8 mouse cellular contexts compared by ENCODE assay signal in the genomic region with DNA sequence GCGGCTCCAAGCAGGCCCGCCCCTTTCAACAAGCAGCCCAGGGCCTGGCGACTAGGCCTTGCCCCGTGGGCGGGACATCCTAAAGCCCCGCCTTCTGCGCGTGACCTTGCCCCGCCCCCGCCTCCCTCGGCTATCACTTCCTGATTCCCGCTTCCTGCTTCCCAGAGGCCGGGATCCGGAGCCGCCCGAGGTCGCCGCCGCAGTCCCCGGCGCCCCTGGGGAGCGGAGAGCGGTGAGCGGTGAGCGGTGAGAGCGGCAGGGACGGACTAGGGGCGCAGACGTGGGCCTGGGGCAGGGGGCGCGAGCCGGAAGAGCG. TPM values are rescaled to one million over a fixed set of nuclear protein-coding genes. Genes with fewer than 3 reads are reported as not detected.
DNase-seq lines count a peak whose midpoint lies in the region; ATAC-seq lines count a peak whose summit lies in the region.

Gene Coro1b (plus strand): TSS at position 129 of the 316 bp plus-strand sequence.

- no peaks in the 10 kb centered on the region; the same call in 1 of the 2 replicates for H3K9me3 ChIP-seq in heart, embryonic 14.5 days (ENCODE audit: control insufficient read depth, low read length)
- H3K9me3 ChIP-seq in liver, embryonic 13.5 days (replicated peaks), result 0 out of 2 replicates have a peak, but pooled peaks cover 4% of the 10 kb centered on the region
- no peaks in the 10 kb centered on the region for H3K9me3 ChIP-seq in stomach, embryonic 16.5 days (replicated peaks; ENCODE audit: control insufficient read depth, low read length)

- peak; percentile 93 for ATAC-seq in heart, embryonic 14.5 days (ENCODE audit: insufficient number of reproducible peaks, insufficient read depth, low FRiP score, low read depth)
- peak; percentile 92 for ATAC-seq in liver, embryonic 13.5 days (ENCODE audit: low read depth)
- ATAC-seq in stomach, embryonic 16.5 days (ENCODE audit: insufficient read depth, low FRiP score), result peak; percentile 96

- peak; percentile 93 for DNase-seq in CD4-positive, CD25-positive, alpha-beta regulatory T cell, adult 2 months (ENCODE audit: low read depth, low spot score)
- DNase-seq in fibroblast of lung, adult 2 months (ENCODE audit: low read depth), result peak; percentile 83
- peak; percentile 99 for DNase-seq in kidney, postnatal 14 days
- peak; percentile 92 for DNase-seq in liver, embryonic 13.5 days
- DNase-seq in neural tube, embryonic 10.5 days (ENCODE audit: extremely low spot score, low spot score), result peak; percentile 98

- peak within 1 kb of the TSS; percentile 73 for H3K4me2 ChIP-seq in heart, embryonic 14.5 days (ENCODE audit: low read length)
- H3K4me2 ChIP-seq in liver, embryonic 13.5 days, result peak within 1 kb of the TSS; percentile 84
- H3K4me2 ChIP-seq in stomach, embryonic 16.5 days (ENCODE audit: low read depth, low read length), result peak within 1 kb of the TSS; percentile 86

- 2% methylated on average over 30 of the region's 33 CpGs for WGBS in heart, embryonic 14.5 days
- WGBS in liver, embryonic 13.5 days (ENCODE audit: insufficient replicate concordance), result under 1% methylated on average over 33 of the region's 33 CpGs
- under 1% methylated on average over 33 of the region's 33 CpGs for WGBS in stomach, embryonic 16.5 days

- no peaks in the 10 kb centered on the region for H3K27me3 ChIP-seq in heart, embryonic 14.5 days (ENCODE audit: control insufficient read depth, insufficient read depth, low read length)
- no peaks in the 10 kb centered on the region for H3K27me3 ChIP-seq in liver, embryonic 13.5 days
- H3K27me3 ChIP-seq in stomach, embryonic 16.5 days (ENCODE audit: control insufficient read depth, insufficient read depth, low read length), result no peaks in the 10 kb centered on the region

- peaks cover 38% of the 10 kb centered on the region for H3K36me3 ChIP-seq in heart, embryonic 14.5 days (ENCODE audit: control insufficient read depth, insufficient read depth, low read length)
- peaks cover 34% of the 10 kb centered on the region for H3K36me3 ChIP-seq in liver, embryonic 13.5 days
- H3K36me3 ChIP-seq in stomach, embryonic 16.5 days (ENCODE audit: control insufficient read depth, insufficient read depth, low read length), result peaks cover 9% of the 10 kb centered on the region

- peak within 1 kb of the TSS; percentile 96 for H3K9ac ChIP-seq in heart, embryonic 14.5 days (ENCODE audit: low read length)
- H3K9ac ChIP-seq in liver, embryonic 13.5 days, result peak within 1 kb of the TSS; percentile 87
- H3K9ac ChIP-seq in stomach, embryonic 16.5 days (ENCODE audit: low read length), result peak within 1 kb of the TSS; percentile 96

- H3K4me3 ChIP-seq in brown adipose tissue, adult 24 weeks (ENCODE audit: insufficient read depth, low read depth, low read length), result peak within 1 kb of the TSS; percentile 80
- H3K4me3 ChIP-seq in heart, embryonic 14.5 days (ENCODE audit: control insufficient read depth in 1 of 2, insufficient read depth in 1 of 2, low read depth in 1 of 2, low read length in 2 of 2), result peak within 1 kb of the TSS; percentile 69 to 93
- peak within 1 kb of the TSS; percentile 86 for H3K4me3 ChIP-seq in liver, embryonic 13.5 days (replicated peaks)
- H3K4me3 ChIP-seq in stomach, embryonic 16.5 days (replicated peaks; ENCODE audit: low read length), result peak within 1 kb of the TSS; percentile 87

- H3K4me1 ChIP-seq in brown adipose tissue, adult 24 weeks (ENCODE audit: control insufficient read depth, insufficient read depth, insufficient read length, low read length), result peaks cover 51% of the 10 kb centered on the region
- H3K4me1 ChIP-seq in heart, embryonic 14.5 days (ENCODE audit: control insufficient read depth in 2 of 2, insufficient read depth in 2 of 2, low read length in 2 of 2), result peaks cover 11 to 26% of the 10 kb centered on the region in 2 experiments
- peaks cover 57% of the 10 kb centered on the region for H3K4me1 ChIP-seq in liver, embryonic 13.5 days (replicated peaks)
- H3K4me1 ChIP-seq in stomach, embryonic 16.5 days (ENCODE audit: control insufficient read depth, insufficient read depth, low read length), result peaks cover 15% of the 10 kb centered on the region

- peak within 1 kb of the TSS; percentile 76 for H3K27ac ChIP-seq in brown adipose tissue, adult 24 weeks (replicated peaks; ENCODE audit: low read depth, low read length)
- H3K27ac ChIP-seq in heart, embryonic 14.5 days (replicated peaks in 1 of 2; ENCODE audit: control insufficient read depth in 1 of 2, insufficient read depth in 1 of 2, low read depth in 2 of 2, low read length in 2 of 2), result peak within 1 kb of the TSS in 1 of 2 experiments; percentile 82; a peak in 3 of 4 replicates
- peak within 1 kb of the TSS; percentile 81 for H3K27ac ChIP-seq in liver, embryonic 13.5 days
- H3K27ac ChIP-seq in stomach, embryonic 16.5 days (ENCODE audit: low read length), result peak within 1 kb of the TSS; percentile 76

RNA-seq across cellular contexts. Expression of gene Coro1b, which starts in this region (rescaled TPM):
- polyA plus RNA-seq in brown adipose tissue, adult 24 weeks (2012; ENCODE audit: insufficient read depth, insufficient read length, missing spikeins), result 103 and 112 TPM in 2 replicates
- 117 and 122 TPM in 2 replicates for polyA plus RNA-seq in heart, embryonic 14.5 days (2014; fragmentation: Nextera tagmentation; extraction: Ambion mirVana)
- polyA plus RNA-seq in liver, embryonic 13.5 days (2015; fragmentation: Nextera tagmentation; extraction: Ambion mirVana), result 70.7 and 72.6 TPM in 2 replicates
- polyA plus RNA-seq in stomach, embryonic 16.5 days (2015; fragmentation: Nextera tagmentation; extraction: Ambion mirVana), result 176 and 182 TPM in 2 replicates
